Mouse (Mus musculus) ovary, adult 2 months (tissue): Measurements from ENCODE around the gene Hic2. TPM values are rescaled to one million over a fixed set of nuclear protein-coding genes. Genes with fewer than 3 reads are reported as not detected.

Experiments
- polyA plus RNA-seq: library from polyadenylated mRNA; depleted of rRNA; stranded (reverse); fragments of >200 nt; gene quantifications from 2 replicates; pipeline ENCODE4 v1.2.3, GENCODE M21; 2012; rRNA removed

Gene Hic2
- polyA plus RNA-seq = 3.6 and 4.5 TPM in 2 replicates

DNA sequence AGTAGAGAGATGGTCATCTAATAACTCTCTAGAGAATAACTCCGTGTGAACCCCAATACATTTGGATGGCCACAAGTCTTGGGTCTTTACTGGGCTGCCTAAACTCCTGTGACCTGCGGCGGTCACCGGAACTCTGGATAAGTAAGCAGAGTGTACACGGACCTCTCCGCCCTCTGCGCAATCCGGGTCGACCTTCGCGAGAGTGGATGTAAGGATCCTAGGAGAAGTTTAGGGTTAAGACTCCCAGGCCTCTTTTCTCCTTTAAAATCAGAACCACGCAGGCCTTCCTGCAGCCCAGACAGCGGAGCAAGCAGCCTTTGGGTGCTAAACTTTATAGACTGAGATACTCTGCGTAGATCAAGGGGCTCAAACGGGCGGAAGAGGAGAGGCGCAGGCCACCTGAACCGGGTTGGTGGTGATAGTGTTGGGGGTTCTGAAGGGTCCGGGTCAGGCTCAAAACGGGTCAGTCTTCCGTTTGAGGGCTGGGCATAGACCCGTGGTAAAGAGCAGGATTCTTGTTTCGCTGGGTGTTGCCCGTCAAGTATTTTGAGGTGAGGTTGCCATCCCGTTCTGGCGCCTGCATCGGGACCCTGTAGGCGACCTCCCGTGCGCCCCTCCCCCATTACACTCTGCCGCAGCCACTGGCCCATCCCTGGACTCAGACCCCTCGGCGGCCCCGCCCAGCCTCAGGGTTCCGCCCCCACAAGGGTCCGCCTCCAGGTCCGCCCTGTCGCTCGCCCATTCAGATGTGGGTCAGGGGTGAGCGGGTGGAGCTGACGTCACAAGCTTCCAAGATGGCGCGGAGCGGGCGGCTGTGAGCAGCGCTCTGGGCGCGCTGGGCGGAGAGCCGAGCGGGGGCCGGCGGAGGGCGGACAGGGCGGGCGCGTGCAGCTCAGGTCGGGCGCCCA lies at the start of gene Hic2:
Gene Hic2 (plus strand): TSS at position 779 of the 908 bp plus-strand sequence.

DNA sequence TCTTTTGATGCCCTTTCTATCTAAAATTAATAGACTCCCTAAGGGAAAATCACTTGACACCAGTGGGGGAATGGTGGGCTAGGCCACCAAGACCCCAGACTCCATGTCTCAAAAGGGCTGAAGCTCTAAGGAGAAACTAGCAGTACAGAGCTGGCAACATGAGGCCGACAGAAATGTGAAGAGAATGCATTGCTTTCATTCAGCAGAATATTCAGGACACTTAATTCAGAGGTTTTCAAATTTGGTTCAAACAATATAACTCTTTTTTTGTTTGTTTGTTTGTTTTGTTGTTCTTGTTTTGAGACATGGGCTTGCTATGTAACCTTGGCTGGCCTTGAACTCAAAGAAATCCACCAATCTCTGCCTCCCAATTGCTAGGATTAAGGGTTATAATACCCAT lies 30.8 kb upstream of the Hic2 start, which contains the start of gene Ube2l3:
Gene Ube2l3 (minus strand): TSS at position 101 of the 400 bp plus-strand sequence.

DNA sequence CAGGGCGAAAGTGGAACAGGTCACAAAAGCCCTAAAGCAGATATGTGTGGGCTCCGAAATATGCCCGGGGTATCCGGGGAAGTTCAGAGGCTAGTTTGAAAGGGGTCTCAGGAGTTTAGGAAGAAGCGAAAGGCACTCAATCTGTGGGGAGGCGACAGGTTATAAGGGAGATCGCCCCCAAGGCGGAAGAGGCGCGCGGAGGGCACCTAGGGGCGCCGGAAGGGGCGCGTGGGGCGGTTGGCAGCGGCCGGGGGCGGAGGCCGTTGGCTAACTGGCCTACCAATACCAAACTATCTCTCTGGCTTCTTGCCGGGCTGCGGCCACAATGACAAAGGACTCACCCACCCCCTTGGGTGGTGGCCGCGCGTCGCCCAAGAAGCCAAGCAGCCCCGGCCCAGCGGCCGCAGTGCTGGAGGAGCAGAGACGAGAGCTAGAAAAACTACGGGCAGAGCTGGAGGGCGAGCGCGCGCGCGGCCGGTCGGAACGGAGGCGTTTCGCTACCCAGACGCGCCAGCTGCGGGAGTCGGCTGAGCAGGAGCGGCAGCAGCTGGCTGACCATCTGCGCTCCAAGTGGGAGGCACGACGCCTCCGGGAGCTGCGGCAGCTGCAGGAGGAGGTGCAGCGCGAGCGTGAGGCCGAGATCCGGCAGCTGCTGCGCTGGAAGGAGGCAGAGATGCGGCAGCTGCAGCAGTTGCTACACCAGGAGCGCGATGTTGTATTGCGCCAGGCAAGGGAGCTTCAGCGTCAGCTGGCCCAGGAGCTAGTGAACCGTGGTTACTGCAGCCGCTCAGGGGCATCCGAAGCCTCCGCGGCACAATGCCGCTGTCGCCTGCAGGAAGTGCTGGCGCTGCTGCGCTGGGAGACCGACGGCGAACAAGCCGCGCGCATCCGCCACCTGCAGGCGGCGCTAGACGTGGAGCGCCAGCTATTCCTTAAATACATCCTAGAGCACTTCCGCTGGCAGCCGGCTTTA lies 24.7 kb upstream of the Hic2 start, which contains the start of gene Rimbp3:
Gene Rimbp3 (plus strand): TSS at position 215 of the 973 bp plus-strand sequence.

DNA sequence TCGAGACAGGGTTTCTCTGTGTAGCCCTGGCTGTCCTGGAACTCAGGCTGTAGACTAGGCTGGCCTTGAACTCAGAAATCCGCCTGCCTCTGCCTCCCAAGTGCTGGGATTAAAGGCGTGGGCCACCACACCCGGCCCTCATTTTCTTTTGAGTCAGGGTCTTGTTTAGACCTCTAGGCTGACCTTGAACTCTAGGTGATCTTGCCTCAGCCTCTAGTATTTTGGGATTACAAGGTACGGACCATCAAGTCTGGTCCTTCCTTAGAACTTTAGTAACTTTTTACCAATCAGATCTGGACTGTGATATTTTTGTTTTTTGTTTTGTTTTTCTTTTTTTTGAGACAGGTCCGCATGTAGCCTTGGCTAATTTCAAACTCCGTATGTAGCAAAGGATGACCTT lies 42.3 kb downstream of the Hic2 start, which contains the start of gene Tmem191c:
Gene Tmem191c (plus strand): TSS at position 357 of the 400 bp plus-strand sequence.

Other genes starting within 250 kb of the Hic2 start
- gene Ypel1, start 163.9 kb upstream of the Hic2 start, polyA plus RNA-seq = 8.8 and 10.2 TPM in 2 replicates
- gene Ppil2, start 122.3 kb upstream of the Hic2 start, polyA plus RNA-seq = 98.1 and 102 TPM in 2 replicates
- 3.1 and 3.6 TPM in 2 replicates for gene 2610318N02Rik, start 108.4 kb upstream of the Hic2 start, polyA plus RNA-seq
- gene Sdf2l1, start 101.2 kb upstream of the Hic2 start, polyA plus RNA-seq = 120 and 187 TPM in 2 replicates
- gene Ydjc, start 89.0 kb upstream of the Hic2 start, polyA plus RNA-seq = 27.1 and 39.3 TPM in 2 replicates
- 1.2 and 1.8 TPM in 2 replicates for gene Ccdc116, start 86.3 kb upstream of the Hic2 start, polyA plus RNA-seq
- gene Ube2l3, start 30.9 kb upstream of the Hic2 start, polyA plus RNA-seq = 58.7 and 63.1 TPM in 2 replicates
- 0.12 and 0.17 TPM in 2 replicates for gene Rimbp3, start 25.0 kb upstream of the Hic2 start, polyA plus RNA-seq
- 33.0 and 34.8 TPM in 2 replicates for gene Tmem191c, start 42.5 kb downstream of the Hic2 start, polyA plus RNA-seq
- 0.09 and 0.22 TPM in 2 replicates for gene Serpind1, start 97.8 kb downstream of the Hic2 start, polyA plus RNA-seq
- 2.9 and 3.4 TPM in 2 replicates for gene Snap29, start 172.4 kb downstream of the Hic2 start, polyA plus RNA-seq
- 46.7 and 52.1 TPM in 2 replicates for gene Pi4ka, start 172.7 kb downstream of the Hic2 start, polyA plus RNA-seq
- 82.8 and 92.6 TPM in 2 replicates for gene Crkl, start 218.4 kb downstream of the Hic2 start, polyA plus RNA-seq